Comparison of ENCODE assay signal across 15 mouse cellular contexts in the genomic region with DNA sequence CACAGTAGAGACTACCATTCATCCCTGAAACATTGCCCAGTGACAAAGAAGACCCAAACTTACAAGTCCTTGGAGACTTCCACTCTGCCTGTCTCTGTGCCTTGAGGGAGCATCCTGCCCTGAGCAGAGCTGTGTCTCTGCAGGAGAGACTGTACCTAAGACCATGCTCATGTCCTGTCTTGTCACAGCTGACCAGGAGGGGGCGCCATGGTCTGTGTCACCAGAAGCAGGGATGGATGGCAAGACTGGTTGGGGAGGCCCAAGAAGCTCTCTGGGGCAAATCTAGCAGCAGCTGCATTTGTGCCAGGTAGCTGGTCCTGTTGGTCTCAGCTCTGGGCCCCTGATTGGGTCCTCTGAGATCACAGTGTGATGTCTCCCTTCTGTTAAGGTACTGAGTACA.
A peak's percentile ranks its signal among the peaks of the same experiment; 100 is the strongest.
DNase-seq lines count a peak whose midpoint lies in the region; ATAC-seq and TF ChIP-seq lines count a peak whose summit lies in the region.
"Had no signal": no experiment of that assay in that cellular context is flagged by ENCODE, and none has a peak within 500 bp of the region (broad histone marks: within the 10 kb centered on the region; RNA-seq: fewer than 3 reads in every experiment).

No protein-coding gene starts in this region.

- H3K4me2 ChIP-seq in forebrain, postnatal 0 days (ENCODE audit: low read depth), result no peak overlapping the region
- no peak overlapping the region for H3K4me2 ChIP-seq in forebrain, embryonic 11.5 days (ENCODE audit: low read depth, low read length, severe bottlenecking)
- H3K4me2 ChIP-seq: limb, embryonic 13.5 days; midbrain, embryonic 13.5 days; neural tube, embryonic 13.5 days had no signal

- no peak overlapping the region for H3K4me3 ChIP-seq in forebrain, postnatal 0 days (ENCODE audit: low read depth, low read length)
- no peak overlapping the region for H3K4me3 ChIP-seq in forebrain, embryonic 11.5 days (ENCODE audit: low read depth, low read length)
- H3K4me3 ChIP-seq: heart, embryonic 10.5 days; limb, embryonic 13.5 days; midbrain, embryonic 13.5 days; neural tube, embryonic 13.5 days had no signal

- no peaks in the 10 kb centered on the region for H3K36me3 ChIP-seq in forebrain, postnatal 0 days (ENCODE audit: insufficient read depth)
- H3K36me3 ChIP-seq in forebrain, embryonic 11.5 days (ENCODE audit: control insufficient read depth, insufficient read depth, low read length), result no peaks in the 10 kb centered on the region
- H3K36me3 ChIP-seq: heart, embryonic 10.5 days; limb, embryonic 13.5 days; midbrain, embryonic 13.5 days; neural tube, embryonic 13.5 days had no signal

- peak; percentile 56 for TF ChIP-seq CTCF in forebrain, postnatal 0 days (IDR thresholded peaks at IDR 0.05; ENCODE audit: low read depth)

- H3K9ac ChIP-seq in forebrain, postnatal 0 days, result no peak overlapping the region
- no peak overlapping the region for H3K9ac ChIP-seq in forebrain, embryonic 11.5 days (ENCODE audit: low read length)
- H3K9ac ChIP-seq: limb, embryonic 13.5 days; midbrain, embryonic 13.5 days; neural tube, embryonic 13.5 days had no signal

- DNase-seq in forebrain, postnatal 0 days, result peak; percentile 26
- DNase-seq in forebrain, embryonic 11.5 days (ENCODE audit: low spot score), result no peak
- peak; percentile 47 for DNase-seq in left cerebral cortex, postnatal 4 days
- no peak for DNase-seq in left cerebral cortex, postnatal 10 days (ENCODE audit: extremely low spot score in 1 of 2, low spot score in 2 of 2)
- DNase-seq in thymus, postnatal 25 days, result peak; percentile 1
- no peak for DNase-seq in thymus, postnatal 14 days
- peak; percentile 21 for DNase-seq in testis, postnatal 14 days (ENCODE audit: low spot score)
- DNase-seq in adrenal gland, postnatal 4 days (ENCODE audit: low spot score in 2 of 2), result no peak
- DNase-seq: cerebellum, adult 8-10 months; heart, postnatal 36 days; kidney, adult 2 months had no signal

- 53% methylated on average over 1 of the region's 1 CpGs for WGBS in forebrain, postnatal 0 days
- WGBS in forebrain, embryonic 11.5 days, result 54% methylated on average over 1 of the region's 1 CpGs

- H3K27me3 ChIP-seq in forebrain, postnatal 0 days (ENCODE audit: insufficient read depth, low read length), result no peaks in the 10 kb centered on the region
- no peaks in the 10 kb centered on the region for H3K27me3 ChIP-seq in forebrain, embryonic 11.5 days (ENCODE audit: control insufficient read depth, insufficient read depth, low read length)
- H3K27me3 ChIP-seq: limb, embryonic 13.5 days; neural tube, embryonic 13.5 days had no signal

- H3K4me1 ChIP-seq in forebrain, postnatal 0 days (ENCODE audit: insufficient read depth), result no peaks in the 10 kb centered on the region
- H3K4me1 ChIP-seq in forebrain, embryonic 11.5 days (replicated peaks; ENCODE audit: control insufficient read depth, insufficient read depth, low read length), result no peaks in the 10 kb centered on the region

- H3K27ac ChIP-seq in forebrain, postnatal 0 days (ENCODE audit: low read depth, low read length), result no peak overlapping the region
- H3K27ac ChIP-seq in forebrain, embryonic 11.5 days (ENCODE audit: low read depth, low read length), result no peak overlapping the region
- H3K27ac ChIP-seq: heart, embryonic 10.5 days; limb, embryonic 13.5 days; midbrain, embryonic 13.5 days had no signal

- H3K9me3 ChIP-seq in forebrain, postnatal 0 days (ENCODE audit: low read length), result no peaks in the 10 kb centered on the region
- H3K9me3 ChIP-seq in forebrain, embryonic 11.5 days (ENCODE audit: control insufficient read depth, low read length), result no peaks in the 10 kb centered on the region
- H3K9me3 ChIP-seq: heart, embryonic 10.5 days; midbrain, embryonic 13.5 days; neural tube, embryonic 13.5 days had no signal

- intact Hi-C loops in left cerebral cortex, postnatal 4 days (cut with DNase I), result no loop called here
- intact Hi-C loops in left cerebral cortex, postnatal 10 days (cut with DNase I), result no loop called here

- no peak for ATAC-seq in forebrain, postnatal 0 days
- ATAC-seq in forebrain, embryonic 11.5 days (replicated peaks; ENCODE audit: low FRiP score), result no peak
- ATAC-seq: midbrain, embryonic 13.5 days had no signal

Comparison
In these comparisons a context has a peak if more than half of its experiments do, and no peak if none do; other contexts are left out.
1. DNase-seq: peak in forebrain, postnatal 0 days (single experiment), left cerebral cortex, postnatal 4 days (single experiment), thymus, postnatal 25 days (single experiment) and testis, postnatal 14 days (single experiment); none in forebrain, embryonic 11.5 days (single experiment), left cerebral cortex, postnatal 10 days (0 of 2), thymus, postnatal 14 days (single experiment) and adrenal gland, postnatal 4 days (0 of 2).